Mouse (Mus musculus) retina, postnatal 1 day (tissue): ENCODE measurements at regions not wholly inside any gene's neighbourhood (a gene's known extent, or its start where the extent isn't known, plus 50 kb on each side); places are given as distances from the start of the nearest gene placed in this dataset.

Experiments
- DNase-seq: peaks from one replicate; pipeline ENCODE4 v3.0.0-alpha.2; 2012

DNA sequence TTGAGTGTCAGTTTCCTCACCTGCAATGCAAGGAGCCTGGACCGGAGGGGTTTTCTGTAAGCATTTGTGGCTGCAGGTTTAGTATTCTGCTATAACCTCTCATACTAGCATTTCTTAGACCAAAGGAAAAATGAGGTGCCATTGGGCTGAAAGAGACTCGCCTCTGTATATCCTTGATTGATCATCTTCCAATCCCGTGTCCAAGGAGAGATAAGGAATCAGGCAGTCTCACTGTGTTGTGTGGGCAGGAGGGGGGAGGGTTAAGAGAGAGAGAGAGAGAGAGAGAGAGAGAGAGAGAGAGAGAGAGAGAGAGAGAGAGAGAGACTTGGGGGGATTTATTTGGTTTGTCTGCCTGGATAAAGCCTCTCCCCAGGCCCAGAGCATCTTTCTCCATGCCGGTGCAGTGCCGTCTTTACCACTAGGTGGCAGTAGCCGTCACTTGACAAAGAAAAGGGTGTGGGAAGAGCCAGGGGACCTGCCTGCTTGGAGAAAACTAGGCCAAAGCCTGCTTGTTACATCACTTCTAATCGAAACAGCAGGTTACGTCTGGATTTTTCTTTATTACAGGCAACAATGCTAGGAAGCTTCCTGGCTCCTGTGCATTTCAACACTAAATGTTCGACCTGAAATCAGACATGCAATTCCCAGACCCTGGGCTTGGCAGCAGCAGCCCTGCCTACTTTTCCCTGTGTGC, 56.1 kb upstream of the Ces5a start:
- DNase-seq = peak; percentile 92

DNA sequence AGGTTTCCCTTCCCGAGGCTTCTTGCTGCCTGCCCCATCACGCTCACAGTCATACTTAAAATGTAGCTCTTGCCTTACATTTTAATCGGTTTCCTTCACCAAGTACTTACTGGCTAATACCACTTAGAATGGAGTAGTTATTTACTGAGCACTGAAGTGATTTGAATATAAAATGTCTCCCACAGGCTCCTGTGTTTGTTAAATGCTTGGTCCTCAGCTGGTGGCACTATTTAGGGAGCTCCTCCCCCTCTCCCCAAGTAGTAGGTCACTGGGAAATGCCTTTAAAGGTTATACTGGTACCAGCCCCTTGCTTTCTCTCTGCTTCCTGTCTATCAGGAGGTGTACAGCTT, 56.6 kb upstream of the Ces5a start:
- DNase-seq = no peak

- DNase-seq = no peak
Observed at GRCm38 (mm10) chr8:93598613-93599121, 63.0 kb upstream of the Ces5a start.

DNA sequence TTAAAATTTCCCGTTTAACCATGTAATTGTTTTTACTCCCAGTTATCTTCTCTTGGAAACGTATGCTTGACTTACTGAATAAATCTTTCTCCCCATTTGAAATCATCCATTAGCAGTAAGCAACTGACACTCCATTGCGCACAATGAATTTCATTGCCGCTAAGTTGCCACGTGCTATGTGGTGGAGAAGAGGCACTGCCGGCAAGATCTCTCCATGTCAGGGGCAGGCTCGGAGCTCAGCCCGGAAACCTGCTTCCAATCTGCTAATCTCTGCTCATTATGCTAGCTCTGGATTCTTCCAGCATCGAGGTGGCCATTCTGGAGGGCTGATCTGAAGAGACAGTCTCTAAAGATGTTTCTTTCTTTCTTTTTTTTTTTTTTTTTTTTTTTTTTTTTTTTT, 63.7 kb upstream of the Ces5a start:
- no peak for DNase-seq

GRCm38 (mm10) chr8:93599776-93600175, 64.1 kb upstream of the Ces5a start:
- DNase-seq = peak; percentile 51

DNA sequence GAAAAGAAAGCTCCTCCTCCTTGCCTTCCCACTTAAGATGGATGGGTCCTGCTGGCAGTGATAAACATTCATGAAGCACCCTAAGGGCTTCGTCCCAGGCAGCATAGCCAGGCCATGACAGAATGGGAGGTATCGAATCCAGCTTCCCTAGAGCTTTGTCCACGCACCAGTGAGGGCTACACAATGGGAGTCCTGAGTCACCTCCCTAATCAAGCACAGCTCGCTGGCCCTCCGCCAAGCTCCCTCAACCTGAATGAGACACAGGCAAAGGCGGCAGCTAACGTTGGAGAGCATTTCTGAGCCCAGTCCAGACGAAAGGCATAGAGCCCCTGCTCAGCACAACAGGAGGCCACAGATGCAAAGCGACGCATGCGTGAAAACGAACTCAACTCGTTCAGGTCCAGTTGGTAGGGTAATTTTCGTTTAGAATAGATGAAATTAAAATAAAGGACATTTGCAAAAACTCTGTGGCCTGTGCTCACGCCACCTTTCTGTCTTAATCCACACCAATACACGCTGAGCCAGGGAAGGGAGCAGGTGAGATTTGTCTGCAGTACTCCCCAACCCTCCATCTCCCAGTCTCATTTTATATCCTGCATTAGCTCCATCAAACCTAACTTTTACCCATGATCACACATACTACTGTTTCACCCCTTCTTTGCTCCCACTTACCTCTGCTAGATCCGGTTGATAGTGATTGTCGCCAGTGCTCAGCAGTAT, 91.3 kb upstream of the Ces5a start:
- DNase-seq = peak; percentile 89

DNA sequence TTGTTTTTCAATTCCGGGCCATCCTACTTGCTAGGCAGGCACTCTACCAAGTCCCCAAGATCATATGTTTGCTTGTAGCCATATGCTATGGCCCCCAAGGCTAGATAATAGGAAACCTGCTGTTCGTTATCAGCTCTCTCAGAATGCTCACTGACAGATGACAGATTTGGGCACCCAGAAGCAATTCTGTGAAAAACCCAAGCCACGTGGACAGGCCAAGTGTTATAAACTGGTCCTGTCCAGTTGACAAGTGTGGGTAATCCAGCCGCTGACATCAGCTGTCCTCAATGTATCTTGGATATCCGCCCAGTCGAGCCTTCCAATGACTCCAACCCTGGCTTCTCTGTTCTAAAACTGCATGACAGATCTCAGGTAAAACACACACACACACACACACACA, 92.0 kb upstream of the Ces5a start:
- DNase-seq = peak; percentile 46

GRCm38 (mm10) chr8:93632896-93633295, 97.3 kb upstream of the Ces5a start:
- DNase-seq = no peak

DNA sequence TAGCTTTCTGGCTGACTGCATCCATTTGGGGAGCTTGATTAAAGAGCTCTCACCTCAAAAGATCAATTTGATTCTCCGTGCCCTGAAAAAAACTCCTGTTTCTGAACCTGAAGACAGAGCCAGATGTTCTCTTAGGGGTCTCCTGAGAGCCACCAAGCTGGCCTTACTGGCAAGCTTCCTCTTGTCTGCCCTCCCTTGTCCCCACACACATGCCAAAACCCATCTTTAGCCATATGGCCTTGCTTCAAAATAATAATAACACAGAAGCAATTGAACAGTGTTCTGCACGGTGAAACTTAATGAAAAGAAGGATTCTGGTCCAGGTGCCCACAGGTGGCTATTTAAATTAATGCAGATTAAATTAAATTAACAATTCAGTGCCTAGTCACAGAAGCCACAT, 107.1 kb upstream of the Ces5a start:
- no peak for DNase-seq

GRCm38 (mm10) chr8:93643471-93644215, 108.0 kb upstream of the Ces5a start:
- no peak for DNase-seq

DNA sequence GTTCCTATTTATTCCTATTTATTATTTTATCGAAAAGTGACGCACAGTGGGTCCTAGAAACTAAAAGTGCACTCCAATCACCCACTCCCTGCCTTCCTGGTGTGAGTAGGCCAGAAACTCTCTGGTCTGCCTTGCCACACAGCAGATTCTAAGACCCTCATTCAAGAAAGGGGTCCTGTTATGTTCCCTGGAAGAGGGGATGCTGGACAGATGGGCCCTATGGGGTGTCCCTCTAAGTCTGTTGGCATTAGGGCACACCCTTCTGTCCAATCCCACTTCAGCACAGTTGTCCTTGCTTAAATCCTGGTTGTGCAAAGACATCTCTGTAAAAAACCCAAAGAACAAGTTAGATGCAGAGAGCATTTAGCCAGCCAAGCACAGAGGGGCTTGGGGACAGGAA, 117.8 kb upstream of the Ces5a start:
- no peak for DNase-seq

DNA sequence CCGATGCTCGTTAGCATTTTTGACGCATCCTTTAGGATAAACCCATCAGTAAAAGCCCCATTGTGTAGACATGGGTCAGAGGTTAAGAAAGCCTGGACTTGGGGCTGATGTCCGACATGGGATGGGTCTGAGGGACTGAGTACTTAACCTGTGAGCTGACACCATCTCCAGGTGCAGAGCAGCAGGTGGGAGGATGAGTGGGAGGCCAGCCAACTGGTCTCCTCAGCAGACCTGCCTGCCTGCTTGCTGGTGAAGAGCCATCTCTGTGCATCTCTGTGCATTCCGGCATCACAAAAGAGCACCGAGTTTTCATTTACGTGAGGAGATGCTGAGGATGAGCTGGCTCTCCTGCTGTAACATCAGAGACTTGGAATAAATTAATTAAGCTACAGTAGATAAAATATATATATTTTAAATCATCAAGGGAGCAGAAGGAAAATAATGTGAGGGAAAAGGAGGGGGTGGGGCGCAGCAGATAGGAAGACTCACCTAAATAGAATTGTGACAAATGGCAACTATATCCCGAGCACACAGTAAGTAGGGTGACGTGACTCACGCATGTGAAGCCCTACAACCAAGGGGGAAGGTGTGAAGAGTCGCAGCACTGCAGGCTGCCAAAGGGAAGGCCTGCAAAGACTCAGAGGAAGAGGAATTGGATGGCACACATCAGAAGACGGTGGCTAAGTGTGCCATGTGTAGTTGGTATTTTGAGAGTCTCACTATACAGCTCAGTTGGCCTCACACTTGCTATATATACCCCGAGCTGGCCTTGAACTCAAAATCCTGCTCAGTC, 118.5 kb upstream of the Ces5a start:
- no peak for DNase-seq

DNA sequence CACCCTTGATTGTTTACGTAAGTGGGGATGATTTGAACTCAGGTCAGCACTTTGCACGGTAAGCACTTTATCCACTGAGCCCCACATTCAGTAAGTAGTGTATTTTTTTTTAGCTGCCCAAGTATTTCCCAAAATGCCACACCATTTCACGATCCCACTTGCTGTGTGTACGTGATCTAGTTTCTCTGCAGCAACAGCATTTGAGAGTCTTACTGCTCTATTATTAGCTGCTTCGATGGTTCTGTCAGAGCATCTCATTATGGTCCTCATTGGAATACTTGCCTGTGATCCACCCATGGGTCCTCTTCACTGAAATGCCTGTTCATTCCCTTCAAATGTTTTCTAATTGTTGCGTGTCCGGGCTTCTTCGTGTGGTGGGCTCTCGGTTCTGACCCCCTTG, 120.1 kb upstream of the Ces5a start:
- no peak for DNase-seq

- peak; percentile 87 for DNase-seq
Observed at GRCm38 (mm10) chr8:93661739-93662138, 126.1 kb upstream of the Ces5a start.

- DNase-seq = no peak
Observed at GRCm38 (mm10) chr8:93662219-93662618, 126.6 kb upstream of the Ces5a start.

DNA sequence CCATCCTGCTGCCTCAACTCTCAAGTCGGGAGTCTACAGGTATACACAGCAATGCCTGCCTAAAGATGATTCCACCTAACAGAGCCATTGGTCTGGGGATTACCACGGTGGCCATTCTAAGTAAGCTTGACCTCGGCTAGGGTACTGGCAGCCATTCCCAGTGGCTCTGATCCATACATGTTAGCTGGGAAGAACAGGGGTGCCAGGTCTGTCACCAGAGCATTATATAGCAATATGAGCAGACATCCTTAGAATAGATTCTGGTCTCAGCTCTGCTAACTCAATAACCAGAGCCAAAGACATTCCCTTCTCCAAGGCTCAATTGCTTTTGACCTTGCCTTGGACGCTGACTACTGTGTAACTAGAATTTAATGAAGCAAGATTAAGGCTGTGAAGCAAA, 128.2 kb upstream of the Ces5a start:
- no peak for DNase-seq

GRCm38 (mm10) chr8:93668306-93668705, 132.7 kb upstream of the Ces5a start:
- no peak for DNase-seq

- no peak for DNase-seq
Observed at GRCm38 (mm10) chr8:93674721-93675120, 135.0 kb upstream of the Gnao1 start.

- no peak for DNase-seq
Observed at GRCm38 (mm10) chr8:93683773-93684391, 125.9 kb upstream of the Gnao1 start.

DNA sequence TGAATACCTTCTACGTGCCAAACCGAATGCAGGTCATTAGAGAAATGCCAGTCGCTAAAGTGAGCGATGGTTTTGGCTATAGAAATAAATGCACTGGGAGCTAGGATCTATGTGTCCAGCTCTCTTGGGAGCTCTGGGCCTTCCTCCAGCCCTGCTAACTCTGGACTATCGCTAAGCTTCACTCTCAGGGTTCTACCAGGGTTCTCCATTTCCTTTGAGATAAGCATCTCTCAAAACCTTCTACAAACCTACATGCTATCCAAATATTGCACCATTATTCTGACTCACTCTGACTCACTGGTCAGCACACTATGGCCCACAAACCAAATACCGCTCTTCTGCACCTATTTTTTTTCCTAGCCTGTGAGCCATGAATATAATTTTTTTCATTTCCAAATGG, 125.4 kb upstream of the Gnao1 start:
- no peak for DNase-seq

- peak; percentile 20 for DNase-seq
Observed at GRCm38 (mm10) chr8:93688845-93689244, 120.9 kb upstream of the Gnao1 start.

DNA sequence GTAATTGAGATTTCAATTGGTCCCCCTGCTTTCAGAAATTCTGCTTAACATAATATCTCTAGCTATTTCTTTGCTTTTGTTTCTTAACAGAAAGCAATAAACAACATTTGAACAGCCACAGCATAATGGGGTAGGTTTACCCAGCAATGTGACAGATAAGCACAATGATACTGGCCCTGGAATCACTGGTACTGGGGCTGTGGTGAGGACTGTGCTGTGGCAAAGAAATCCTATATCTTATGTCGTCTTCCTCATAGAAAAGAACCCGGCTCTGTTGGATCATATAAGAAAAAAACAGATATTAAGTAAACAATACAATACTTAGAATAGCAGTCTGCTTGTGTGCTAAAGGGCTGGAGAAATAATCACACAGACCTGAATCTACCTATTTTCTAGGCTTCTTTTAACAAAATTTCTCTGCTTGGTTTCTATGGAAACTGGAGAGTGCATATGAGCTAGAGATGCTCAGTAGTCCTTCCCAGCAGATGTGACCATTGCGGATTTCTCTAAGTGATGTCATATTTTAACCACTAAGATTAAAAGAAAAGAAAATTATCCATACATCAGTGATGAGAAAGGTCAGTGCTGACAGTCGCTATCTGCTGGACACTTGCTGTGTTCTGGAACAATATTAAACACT, 119.8 kb upstream of the Gnao1 start:
- DNase-seq = no peak
